Mouse (Mus musculus) kidney, embryonic 14.5 days (tissue): ENCODE measurements at regions not wholly inside any gene's neighbourhood (a gene's known extent, or its start where the extent isn't known, plus 50 kb on each side); places are given as distances from the start of the nearest gene placed in this dataset.
"Not testable (repeated sequence)": the region's sequence is repeated elsewhere in the genome, so short reads cannot be mapped to it uniquely, and the experiment has no call there.

Experiments
- ATAC-seq: fragments of 200-750 bp; cut with Nextera tagmentation; 2 replicates; pipeline ENCODE4 v1.8.0; 2017; ENCODE audit warnings: moderate number of reproducible peaks, mild to moderate bottlenecking, moderate TSS enrichment, moderate library complexity; ENCODE audit not compliant: low FRiP score, low TSS enrichment
- H3K27ac ChIP-seq: fragments of 300-500 bp; sonication (generic); 2 replicates; pipeline ENCODE4 v1.5.1; 2014; ENCODE audit warnings: low read depth, mild to moderate bottlenecking, low read length, moderate library complexity, mixed read lengths
- H3K27me3 ChIP-seq: fragments of 300-500 bp; sonication (generic); 2 replicates; pipeline ENCODE4 v1.6.1; 2014; ENCODE audit warnings: mild to moderate bottlenecking, low read length; ENCODE audit not compliant: control insufficient read depth, insufficient read depth
- H3K36me3 ChIP-seq: fragments of 300-500 bp; sonication (generic); 2 replicates; pipeline ENCODE4 v1.6.1; 2014; ENCODE audit warnings: low read length, mixed read lengths; ENCODE audit not compliant: control insufficient read depth, insufficient read depth
- H3K4me1 ChIP-seq: fragments of 300-500 bp; sonication (generic); 2 replicates; pipeline ENCODE4 v1.6.1; 2014; ENCODE audit warnings: low read length, mixed read lengths; ENCODE audit not compliant: control insufficient read depth, insufficient read depth
- H3K4me2 ChIP-seq: fragments of 300-500 bp; sonication (generic); replicated peaks from 2 replicates; pipeline ENCODE4 v1.6.1; 2014; ENCODE audit warnings: low read depth, mild to moderate bottlenecking, low read length
- H3K4me3 ChIP-seq: fragments of 300-500 bp; sonication (generic); 2 replicates; pipeline ENCODE4 v1.5.1; 2014; ENCODE audit warnings: mild to moderate bottlenecking, low read length
- H3K9ac ChIP-seq: fragments of 300-500 bp; sonication (generic); 2 replicates; pipeline ENCODE4 v1.6.1; 2014; ENCODE audit warnings: low read depth, mild to moderate bottlenecking, low read length, moderate library complexity
- H3K9me3 ChIP-seq: fragments of 300-500 bp; sonication (generic); 2 replicates; pipeline ENCODE4 v1.6.1; 2016; ENCODE audit warnings: low read length; ENCODE audit not compliant: control insufficient read depth
- WGBS: fragments of 180-500 bp; shearing (Covaris S2); extraction: QIAGEN DNeasy Blood & Tissue Kit; methylation state at CpG from one replicate; pipeline ENCODE4 v1.1.7; 2014; 5-methylcytosine and 5-hydroxymethylcytosine counted together

DNA sequence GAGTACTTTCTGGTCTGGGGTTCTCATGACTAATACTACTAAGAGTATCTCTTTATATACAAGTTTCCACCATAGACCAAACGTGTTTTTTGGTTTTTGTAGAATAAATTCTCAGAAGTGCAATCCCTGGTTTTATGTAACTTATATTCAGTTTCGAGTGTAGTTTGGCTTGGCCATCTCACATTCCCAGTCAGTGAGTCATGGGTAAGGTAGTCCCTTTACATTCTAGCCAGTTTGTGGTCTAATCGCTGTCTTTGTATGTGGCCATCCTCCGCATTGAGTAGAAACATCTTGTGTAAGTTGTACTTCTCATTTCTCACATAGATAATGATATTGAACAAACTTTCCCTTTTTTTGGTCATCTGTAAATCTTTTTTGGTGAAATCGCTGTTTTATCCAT is 88.3 kb downstream of the Anxa5 start:
- Histone ChIP-seq H3K4me3 (no peak overlapping the region), H3K27ac (no peak overlapping the region), H3K4me1 (no peaks in the 10 kb centered on the region), H3K4me2 (no peak overlapping the region), H3K27me3 (no peaks in the 10 kb centered on the region), H3K9ac (no peak overlapping the region), H3K36me3 (no peaks in the 10 kb centered on the region), H3K9me3 (no peaks in the 10 kb centered on the region)
- 90% methylated on average over 5 of the region's 5 CpGs for WGBS
- ATAC-seq: no peak

DNA sequence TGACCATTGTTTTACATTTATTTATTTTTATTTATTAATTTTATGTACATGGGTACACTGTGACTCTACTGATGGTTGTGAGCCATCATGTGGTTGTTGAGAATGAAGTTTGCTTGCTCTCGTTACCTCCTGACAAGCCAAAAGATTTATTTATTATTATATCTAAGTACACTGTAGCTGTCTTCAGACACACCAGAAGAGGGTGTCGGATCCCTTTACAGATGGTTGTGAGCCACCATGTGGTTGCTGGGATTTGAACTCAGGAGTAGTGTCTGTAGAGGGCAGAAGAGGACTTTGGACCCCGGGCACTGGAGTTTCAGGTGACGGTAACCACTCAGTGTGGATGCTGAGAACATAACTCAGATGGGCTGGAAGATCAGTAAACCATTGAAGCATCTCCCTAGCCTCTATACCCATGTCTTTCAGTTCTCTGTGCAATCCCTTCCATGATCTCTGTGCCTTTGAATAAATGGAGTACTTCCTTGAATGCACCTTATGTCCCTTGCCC is 92.2 kb downstream of the Anxa5 start:
- ATAC-seq: no peak
- Histone ChIP-seq H3K4me2 (no peak overlapping the region), H3K36me3 (no peaks in the 10 kb centered on the region), H3K4me1 (no peaks in the 10 kb centered on the region), H3K4me3 (no peak overlapping the region), H3K9me3 (no peaks in the 10 kb centered on the region), H3K9ac (no peak overlapping the region), H3K27ac (no peak overlapping the region), H3K27me3 (no peaks in the 10 kb centered on the region)
- WGBS: 86% methylated on average over 4 of the region's 4 CpGs

DNA sequence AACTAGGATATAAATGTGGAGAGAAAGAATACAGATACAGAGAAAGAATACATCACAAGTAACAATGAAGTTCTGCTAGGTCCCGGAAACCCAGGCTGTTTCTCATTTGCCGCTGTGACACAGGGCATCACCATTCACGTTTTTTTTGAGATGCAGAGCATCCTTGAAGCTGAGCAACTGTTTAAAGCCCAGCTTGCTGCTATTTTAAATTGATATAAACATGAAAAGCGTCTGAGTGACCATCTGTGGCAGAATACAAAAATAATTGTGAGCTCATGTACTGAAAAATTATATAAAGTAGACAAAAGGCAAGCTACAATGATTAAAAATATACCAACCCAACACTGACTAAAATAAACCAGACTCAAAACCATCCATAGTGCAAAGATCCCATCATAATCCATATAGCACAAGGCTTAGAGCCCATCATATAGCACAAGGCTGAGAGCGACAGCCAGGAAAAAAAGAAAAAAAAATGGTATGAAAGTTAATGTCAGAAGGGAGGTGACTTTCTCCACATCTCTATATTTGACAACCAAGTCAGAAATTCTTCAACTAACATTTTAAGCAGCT is 94.0 kb downstream of the Anxa5 start:
- no peak overlapping the region for H3K9ac ChIP-seq
- H3K36me3 ChIP-seq: no peaks in the 10 kb centered on the region
- no peaks in the 10 kb centered on the region for H3K4me1 ChIP-seq
- H3K27me3 ChIP-seq: no peaks in the 10 kb centered on the region
- H3K27ac ChIP-seq: no peak overlapping the region
- H3K4me2 ChIP-seq: no peak overlapping the region
- H3K4me3 ChIP-seq: no peak overlapping the region
- WGBS: 79% methylated on average over 5 of the region's 5 CpGs
- no peak for ATAC-seq
- no peaks in the 10 kb centered on the region for H3K9me3 ChIP-seq

DNA sequence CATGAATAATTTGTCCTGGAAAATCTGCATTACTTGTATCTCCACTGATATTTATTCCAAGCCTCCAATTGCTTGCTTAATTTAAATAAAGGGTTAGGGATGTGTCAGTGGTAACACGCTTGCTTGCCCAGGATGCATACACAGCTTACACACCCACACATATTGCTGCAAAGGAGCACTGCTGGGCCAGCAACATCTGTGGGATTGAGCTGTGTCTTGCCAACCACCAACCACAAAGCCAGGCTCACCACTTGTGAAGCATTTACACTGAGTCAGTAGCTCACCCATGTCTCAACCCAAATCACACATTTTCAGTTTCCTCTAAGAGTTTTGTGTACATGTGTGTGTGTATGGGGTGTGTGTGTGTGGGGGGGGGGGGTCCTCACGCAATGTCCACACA is 100.0 kb downstream of the Anxa5 start:
- 80% methylated on average over 2 of the region's 2 CpGs for WGBS
- H3K4me3 ChIP-seq: no peak overlapping the region
- no peaks in the 10 kb centered on the region for H3K36me3 ChIP-seq
- no peaks in the 10 kb centered on the region for H3K27me3 ChIP-seq
- no peak for ATAC-seq
- H3K27ac ChIP-seq: no peak overlapping the region
- H3K9ac ChIP-seq: no peak overlapping the region
- H3K4me2 ChIP-seq: no peak overlapping the region
- no peaks in the 10 kb centered on the region for H3K9me3 ChIP-seq
- no peaks in the 10 kb centered on the region for H3K4me1 ChIP-seq

DNA sequence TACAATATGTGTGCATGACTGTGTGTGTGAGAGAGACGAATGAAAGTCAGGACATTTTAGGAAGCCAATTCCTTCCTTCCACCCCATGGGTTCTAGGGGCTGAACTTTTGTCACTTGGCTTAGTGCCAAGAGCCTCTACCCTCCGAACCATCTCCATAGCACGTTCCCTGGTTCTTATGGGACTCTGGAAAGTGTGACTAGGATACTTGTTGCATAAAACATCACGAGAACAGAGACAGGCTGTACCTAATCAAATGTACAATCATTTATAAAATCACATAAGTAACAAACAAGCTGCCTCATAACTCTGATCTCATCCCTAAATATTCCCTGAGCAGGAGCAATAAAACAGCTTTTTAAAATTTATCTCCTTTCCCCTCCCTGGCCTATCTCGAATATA is 100.8 kb downstream of the Anxa5 start:
- no peak overlapping the region for H3K27ac ChIP-seq
- no peak overlapping the region for H3K4me2 ChIP-seq
- WGBS: 60% methylated on average over 5 of the region's 5 CpGs
- no peaks in the 10 kb centered on the region for H3K4me1 ChIP-seq
- H3K27me3 ChIP-seq: no peaks in the 10 kb centered on the region
- H3K9me3 ChIP-seq: no peaks in the 10 kb centered on the region
- no peak for ATAC-seq
- H3K4me3 ChIP-seq: no peak overlapping the region
- no peak overlapping the region for H3K9ac ChIP-seq
- H3K36me3 ChIP-seq: no peaks in the 10 kb centered on the region

DNA sequence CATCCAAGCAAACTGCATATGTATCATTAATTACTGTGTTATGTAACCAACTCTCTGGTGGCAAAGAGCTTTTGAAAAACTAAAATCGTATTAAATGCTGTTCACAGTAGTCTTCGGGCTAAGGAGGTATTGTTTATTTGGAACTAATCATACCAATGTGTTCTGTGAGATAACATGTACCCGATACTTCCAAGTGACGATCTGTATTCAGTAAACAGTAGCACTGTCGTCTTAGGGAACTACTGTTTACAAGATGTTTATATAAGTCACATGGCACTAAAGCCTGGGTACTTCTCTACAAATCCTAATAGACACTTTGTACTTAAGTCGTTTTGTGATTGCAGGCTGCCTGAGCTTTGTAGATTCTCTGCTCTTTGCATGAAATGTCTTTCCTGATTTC is 114.8 kb downstream of the Anxa5 start:
- H3K27ac ChIP-seq: no peak overlapping the region
- 74% methylated on average over 6 of the region's 6 CpGs for WGBS
- H3K9ac ChIP-seq: no peak overlapping the region
- no peak overlapping the region for H3K4me2 ChIP-seq
- H3K9me3 ChIP-seq: no peaks in the 10 kb centered on the region
- H3K27me3 ChIP-seq: no peaks in the 10 kb centered on the region
- no peaks in the 10 kb centered on the region for H3K4me1 ChIP-seq
- no peak for ATAC-seq
- H3K36me3 ChIP-seq: no peaks in the 10 kb centered on the region
- H3K4me3 ChIP-seq: no peak overlapping the region

DNA sequence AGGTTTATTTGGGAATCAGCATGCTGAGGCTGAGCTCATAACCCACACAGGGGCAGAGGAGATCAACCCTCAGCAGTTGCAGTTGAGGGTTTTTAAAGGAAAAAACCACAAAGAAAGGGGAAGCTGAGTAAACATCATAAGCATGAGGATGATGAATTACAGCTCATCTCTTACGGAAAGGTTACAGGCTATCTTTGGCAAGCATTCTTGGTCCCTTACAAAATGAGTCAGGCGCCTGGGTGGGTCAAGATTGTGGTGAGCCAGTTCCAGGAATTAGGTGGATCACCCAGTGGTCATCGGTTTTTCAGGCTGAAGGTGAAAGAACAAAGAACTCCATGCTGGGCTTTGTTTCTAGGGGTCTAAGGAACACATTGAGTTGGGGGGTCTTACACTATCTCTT is 121.5 kb downstream of the Anxa5 start:
- not testable (repeated sequence) for H3K36me3 ChIP-seq, H3K4me2 ChIP-seq, H3K9me3 ChIP-seq, H3K27ac ChIP-seq, ATAC-seq, H3K27me3 ChIP-seq, H3K9ac ChIP-seq, H3K4me1 ChIP-seq, H3K4me3 ChIP-seq
- WGBS: 92% methylated on average over 3 of the region's 3 CpGs

DNA sequence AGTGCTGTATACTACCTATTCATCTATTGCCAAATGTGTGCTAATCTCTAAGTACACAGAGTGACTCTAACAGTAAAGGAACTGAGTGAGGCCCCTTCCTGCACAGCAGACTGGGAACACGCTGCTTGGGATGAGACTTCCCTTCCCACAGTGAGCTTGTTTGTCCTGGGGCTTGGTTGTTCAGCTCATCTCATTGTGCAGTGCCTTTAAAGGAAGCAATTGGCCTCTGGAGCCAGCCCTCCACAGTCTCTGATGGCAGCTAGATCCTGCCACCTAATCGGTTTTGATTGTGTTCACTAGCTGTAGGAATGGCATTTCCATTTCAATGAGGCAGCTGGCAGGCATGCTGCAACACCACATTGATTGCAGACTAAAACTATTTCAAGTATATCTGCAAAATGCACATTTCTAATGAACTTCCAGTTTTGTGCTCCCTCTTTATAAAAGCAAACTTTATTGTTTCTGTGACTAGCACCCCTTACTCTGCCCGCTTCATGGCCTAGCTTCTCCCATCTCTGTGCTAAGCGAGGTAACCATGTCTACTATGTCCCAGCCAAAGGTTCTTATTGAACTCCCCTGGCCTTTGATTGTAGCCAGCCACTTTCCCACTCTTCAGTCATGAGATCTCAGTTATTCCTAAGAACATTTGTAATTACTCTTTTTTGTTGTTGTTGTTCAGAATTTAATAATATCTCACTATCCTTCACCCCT is 123.5 kb downstream of the Anxa5 start:
- Histone ChIP-seq H3K36me3 (no peaks in the 10 kb centered on the region), H3K27ac (no peak overlapping the region), H3K9me3 (no peaks in the 10 kb centered on the region), H3K4me3 (no peak overlapping the region), H3K9ac (no peak overlapping the region), H3K4me2 (no peak overlapping the region), H3K27me3 (no peaks in the 10 kb centered on the region), H3K4me1 (no peaks in the 10 kb centered on the region)
- no peak for ATAC-seq
- WGBS: 50% methylated on average over 4 of the region's 4 CpGs

DNA sequence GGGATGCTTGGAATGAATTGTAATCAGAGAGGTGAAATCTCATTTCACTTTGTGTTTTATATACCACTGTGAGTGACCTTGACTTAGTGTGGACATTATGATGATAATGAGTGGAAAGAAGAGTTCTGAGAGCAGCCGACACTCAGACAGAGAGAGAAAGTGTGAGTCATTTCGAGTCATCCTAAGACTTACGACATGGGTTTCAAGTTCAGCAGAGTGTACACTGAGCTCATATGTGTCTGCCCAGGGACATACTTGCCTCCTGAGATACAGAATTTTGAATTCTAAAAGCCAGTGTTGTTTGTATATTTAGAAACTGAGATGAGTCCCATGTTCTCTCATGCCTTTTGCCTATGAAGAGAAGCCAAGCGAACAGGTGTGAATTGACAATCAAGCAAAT is 126.6 kb downstream of the Anxa5 start:
- H3K9ac ChIP-seq: no peak overlapping the region
- H3K27me3 ChIP-seq: no peaks in the 10 kb centered on the region
- no peak overlapping the region for H3K4me2 ChIP-seq
- H3K27ac ChIP-seq: no peak overlapping the region
- no peaks in the 10 kb centered on the region for H3K36me3 ChIP-seq
- H3K9me3 ChIP-seq: no peaks in the 10 kb centered on the region
- no peak for ATAC-seq
- H3K4me1 ChIP-seq: no peaks in the 10 kb centered on the region
- H3K4me3 ChIP-seq: no peak overlapping the region
- WGBS: 80% methylated on average over 4 of the region's 4 CpGs
